Mouse (Mus musculus) forebrain, embryonic 11.5 days (tissue): ENCODE measurements at regions not wholly inside any gene's neighbourhood (a gene's known extent, or its start where the extent isn't known, plus 50 kb on each side); places are given as distances from the start of the nearest gene placed in this dataset.
A peak's percentile ranks its signal among the peaks of the same experiment; 100 is the strongest.

Experiments used
- ATAC-seq: fragments of 200-750 bp; cut with Nextera tagmentation; replicated peaks from 2 replicates; pipeline ENCODE4 v1.8.0; 2017; ENCODE audit warnings: moderate TSS enrichment; ENCODE audit not compliant: low FRiP score
- DNase-seq: peaks from one replicate; pipeline ENCODE4 v3.0.0-alpha.2; 2017; ENCODE audit warnings: low spot score
- H3K27ac ChIP-seq: fragments of 300-500 bp; sonication (generic); 2 replicates; pipeline ENCODE4 v1.5.1; 2014; ENCODE audit warnings: low read depth, low read length
- H3K27me3 ChIP-seq: fragments of 300-500 bp; sonication (generic); 2 replicates; pipeline ENCODE4 v1.6.1; 2014; ENCODE audit warnings: mild to moderate bottlenecking, low read length, mixed read lengths; ENCODE audit not compliant: control insufficient read depth, insufficient read depth
- H3K36me3 ChIP-seq: fragments of 300-500 bp; sonication (generic); 2 replicates; pipeline ENCODE4 v1.6.1; 2014; ENCODE audit warnings: mild to moderate bottlenecking, low read length, moderate library complexity, mixed read lengths; ENCODE audit not compliant: control insufficient read depth, insufficient read depth
- H3K4me1 ChIP-seq: fragments of 300-500 bp; sonication (generic); replicated peaks from 2 replicates; pipeline ENCODE4 v1.6.1; 2014; ENCODE audit warnings: low read length, mixed read lengths; ENCODE audit not compliant: control insufficient read depth, insufficient read depth
- H3K4me2 ChIP-seq: fragments of 300-500 bp; sonication (generic); 2 replicates; pipeline ENCODE4 v1.6.1; 2014; ENCODE audit warnings: low read depth, mild to moderate bottlenecking, low read length, moderate library complexity, mixed read lengths; ENCODE audit not compliant: severe bottlenecking
- H3K4me3 ChIP-seq: fragments of 300-500 bp; sonication (generic); 2 replicates; pipeline ENCODE4 v1.5.1; 2014; ENCODE audit warnings: low read depth, low read length
- H3K9ac ChIP-seq: fragments of 300-500 bp; sonication (generic); 2 replicates; pipeline ENCODE4 v1.6.1; 2014; ENCODE audit warnings: low read length
- H3K9me3 ChIP-seq: fragments of 300-500 bp; sonication (generic); 2 replicates; pipeline ENCODE4 v1.6.1; 2016; ENCODE audit warnings: low read length, mixed read lengths; ENCODE audit not compliant: control insufficient read depth
- WGBS: fragments of 180-500 bp; shearing (Covaris S2); extraction: QIAGEN DNeasy Blood & Tissue Kit; methylation state at CpG from one replicate; pipeline ENCODE4 v1.1.7; 2014; 5-methylcytosine and 5-hydroxymethylcytosine counted together

DNA sequence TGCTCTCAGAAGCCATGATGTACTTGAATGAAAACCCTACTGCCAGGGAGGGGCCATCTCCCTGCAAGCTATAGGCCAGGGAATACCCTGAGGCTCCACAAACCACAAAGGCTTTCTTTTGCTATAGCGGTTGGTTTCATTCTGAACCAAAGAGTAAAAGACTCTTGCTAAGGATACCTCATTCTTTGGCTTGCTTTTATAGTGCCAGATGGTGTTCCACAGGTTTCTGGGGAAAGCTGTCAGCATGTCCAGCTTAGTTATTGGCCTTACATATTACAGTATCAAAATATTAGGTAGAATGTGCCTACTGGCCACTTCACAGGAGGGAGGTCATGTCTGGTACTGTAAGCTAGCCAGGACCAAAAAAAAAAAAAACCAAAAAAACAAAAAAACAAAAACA is 246.9 kb upstream of the Cdr1 start:
- H3K27ac ChIP-seq: no peak overlapping the region
- ATAC-seq (no peak), DNase-seq (no peak)
- no peak overlapping the region for H3K9ac ChIP-seq
- no peaks in the 10 kb centered on the region for H3K9me3 ChIP-seq
- no peak overlapping the region for H3K4me3 ChIP-seq
- no peaks in the 10 kb centered on the region for H3K4me1 ChIP-seq
- H3K4me2 ChIP-seq: no peak overlapping the region
- H3K36me3 ChIP-seq: no peaks in the 10 kb centered on the region
- no peaks in the 10 kb centered on the region for H3K27me3 ChIP-seq
- 88% methylated on average over 1 of the region's 1 CpGs for WGBS

DNA sequence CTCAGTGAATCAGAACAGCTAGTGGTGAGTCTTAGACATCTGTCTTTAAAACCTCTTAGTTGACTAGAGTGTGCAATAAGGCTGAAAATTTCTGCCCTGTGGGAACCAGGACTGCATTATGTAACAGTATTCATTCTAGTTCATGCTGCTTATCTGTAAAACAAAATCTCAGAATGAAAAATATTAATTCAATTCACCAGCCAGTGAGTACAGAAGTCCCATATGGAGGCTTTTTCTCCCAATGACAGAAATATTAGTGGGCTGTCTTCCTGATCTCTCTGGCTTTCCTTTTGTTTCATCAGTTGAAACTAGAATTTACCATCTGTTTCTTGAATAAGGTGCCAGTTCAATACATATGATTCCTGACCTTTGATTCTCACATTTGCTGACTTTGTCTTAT is 240.0 kb upstream of the Cdr1 start:
- Histone ChIP-seq H3K9ac (no peak overlapping the region), H3K27ac (no peak overlapping the region), H3K4me1 (no peaks in the 10 kb centered on the region), H3K9me3 (no peaks in the 10 kb centered on the region), H3K27me3 (no peaks in the 10 kb centered on the region), H3K4me2 (no peak overlapping the region), H3K4me3 (no peak overlapping the region), H3K36me3 (no peaks in the 10 kb centered on the region)
- ATAC-seq (no peak), DNase-seq (no peak)

DNA sequence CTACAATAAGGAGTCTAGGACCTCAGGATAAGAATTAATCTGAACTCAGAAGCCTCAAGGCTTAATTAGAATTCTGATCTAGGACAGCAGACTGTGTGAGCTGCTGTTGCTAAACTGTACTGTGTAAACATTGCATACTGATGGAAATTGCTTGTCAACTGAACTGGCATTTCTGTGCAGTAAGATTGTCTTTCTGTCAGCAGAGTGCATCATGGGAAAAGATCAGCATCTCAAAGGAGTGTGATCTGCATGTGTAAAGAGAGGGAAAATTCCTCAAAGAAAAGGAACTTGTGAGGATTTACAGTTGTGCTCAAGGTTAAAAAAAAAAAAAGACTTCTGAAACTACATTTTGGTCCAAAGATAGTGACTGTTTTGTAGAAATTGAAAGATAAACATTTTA is 207.8 kb upstream of the Cdr1 start:
- Histone ChIP-seq H3K27me3 (no peaks in the 10 kb centered on the region), H3K36me3 (no peaks in the 10 kb centered on the region), H3K4me3 (no peak overlapping the region), H3K9me3 (no peaks in the 10 kb centered on the region), H3K4me2 (no peak overlapping the region), H3K9ac (no peak overlapping the region), H3K27ac (no peak overlapping the region), H3K4me1 (no peaks in the 10 kb centered on the region)
- DNase-seq (no peak), ATAC-seq (peak; percentile 49)

DNA sequence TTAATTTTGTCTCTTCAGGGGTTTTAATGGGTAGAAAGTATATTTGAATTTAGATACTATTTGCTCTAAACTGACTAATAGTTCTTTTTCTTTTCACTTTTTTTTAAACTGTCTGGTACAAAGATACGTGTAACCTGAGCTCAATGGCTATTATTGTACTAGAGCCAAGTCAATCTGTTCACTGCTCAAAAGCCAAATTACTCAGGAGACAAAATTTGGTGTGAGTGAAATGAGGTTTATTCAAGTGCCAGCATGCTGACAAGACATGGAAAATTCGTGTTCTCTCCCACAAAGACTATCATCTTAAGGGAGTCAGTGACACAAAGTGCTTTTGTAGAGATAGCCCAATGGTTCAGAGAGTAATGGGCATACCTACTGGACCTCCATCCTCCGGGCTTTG is 206.3 kb upstream of the Cdr1 start:
- no peak overlapping the region for H3K4me3 ChIP-seq
- ATAC-seq (no peak), DNase-seq (no peak)
- no peaks in the 10 kb centered on the region for H3K27me3 ChIP-seq
- 70% methylated on average over 3 of the region's 3 CpGs for WGBS
- no peaks in the 10 kb centered on the region for H3K9me3 ChIP-seq
- H3K9ac ChIP-seq: no peak overlapping the region
- H3K36me3 ChIP-seq: no peaks in the 10 kb centered on the region
- no peak overlapping the region for H3K27ac ChIP-seq
- no peaks in the 10 kb centered on the region for H3K4me1 ChIP-seq
- no peak overlapping the region for H3K4me2 ChIP-seq
